Mouse (Mus musculus) heart, postnatal 36 days (tissue): ENCODE data around the gene Mblac1. TPM values are rescaled to one million over a fixed set of nuclear protein-coding genes. Genes with fewer than 3 reads are reported as not detected.
"Not testable (repeated sequence)": the region's sequence is repeated elsewhere in the genome, so short reads cannot be mapped to it uniquely, and the experiment has no call there.

Experiments
- DNase-seq, 2 experiments: peaks; one replicate each; pipeline ENCODE4 v3.0.0; 2021 to 2022
- intact Hi-C: fragments of 180-260 bp; cut with DNase I; formaldehyde crosslinking; loops from one replicate; pipeline ENCODE4 v1.15.1; 2025
- microRNA-seq, 2 experiments: library from miRNA; unstranded; fragments of <30 nt; microRNA quantifications; one replicate each; pipeline ENCODE4 v1.2.0; 2021; ENCODE audit warnings: borderline number of aligned reads in 2 of 2
- total RNA-seq, 2 experiments: library from RNA; stranded (reverse); gene quantifications; 2 replicates each; pipeline ENCODE4 v1.2.3; 2021

Gene Mblac1
- total RNA-seq, 2 experiments from 2014 or later = 2.9 to 3.1 TPM

- DNase-seq = no peak
- intact Hi-C loops = no loop called here
Observed at GRCm38 (mm10) chr5:138202086-138202485, 8.0 kb downstream of the Mblac1 start.

- intact Hi-C loops = no loop called here
- DNase-seq = no peak
Observed at GRCm38 (mm10) chr5:138207253-138207652, 13.1 kb downstream of the Mblac1 start.

- intact Hi-C loops = loop anchor here (1.0 kb wide), 1 partner anchor 25 kb away; no protein-coding TSS in a partner anchor
- DNase-seq = no peak
Observed at GRCm38 (mm10) chr5:138207873-138208272, 13.8 kb downstream of the Mblac1 start.

- intact Hi-C loops = loop anchor here (2.0 kb wide), 1 partner anchor 68 kb away; no protein-coding TSS in a partner anchor
- DNase-seq = not testable (repeated sequence)
Observed at GRCm38 (mm10) chr5:138216632-138217031, 22.5 kb downstream of the Mblac1 start.

GRCm38 (mm10) chr5:138219864-138220263 lies 25.8 kb downstream of the Mblac1 start:
- intact Hi-C loops = loop anchor here (10.0 kb wide), 1 partner anchor 255 kb away; no protein-coding TSS in a partner anchor
- DNase-seq = no peak

GRCm38 (mm10) chr5:138222111-138222510 lies 28.0 kb downstream of the Mblac1 start:
- DNase-seq = peak; percentile 82 to 92
- intact Hi-C loops = loop anchor here (10.0 kb wide), 1 partner anchor 253 kb away; no protein-coding TSS in a partner anchor

- intact Hi-C loops = loop anchor here (10.0 kb wide), 1 partner anchor 252 kb away; no protein-coding TSS in a partner anchor
Observed at GRCm38 (mm10) chr5:138223287-138223686, 29.2 kb downstream of the Mblac1 start.

GRCm38 (mm10) chr5:138225700-138226099 lies 31.6 kb downstream of the Mblac1 start, which contains the start of gene Nxpe5:
Gene Nxpe5 (plus strand): TSS chr5:138225898.
- no peak for DNase-seq
- intact Hi-C loops = loop anchor here (10.0 kb wide), 1 partner anchor 249 kb away; no protein-coding TSS in a partner anchor

More at GRCm38 (mm10) chr5:138223287-138223686, 29.2 kb downstream of the Mblac1 start:
- DNase-seq = no peak

- no peak for DNase-seq
- intact Hi-C loops = loop anchor here (10.0 kb wide), 1 partner anchor 248 kb away; no protein-coding TSS in a partner anchor
Observed at GRCm38 (mm10) chr5:138226491-138226890, 32.4 kb downstream of the Mblac1 start.

GRCm38 (mm10) chr5:138227367-138227766 lies 33.3 kb downstream of the Mblac1 start:
- intact Hi-C loops = loop anchor here (10.0 kb wide), 1 partner anchor 247 kb away; no protein-coding TSS in a partner anchor
- no peak for DNase-seq

- DNase-seq = peak in 1 of 2 experiments; percentile 47
- intact Hi-C loops = loop anchor here (10.0 kb wide), 1 partner anchor 247 kb away; no protein-coding TSS in a partner anchor
Observed at GRCm38 (mm10) chr5:138228026-138228425, 33.9 kb downstream of the Mblac1 start.

- no peak for DNase-seq
- intact Hi-C loops = loop anchor here (10.0 kb wide), 1 partner anchor 245 kb away; no protein-coding TSS in a partner anchor
Observed at GRCm38 (mm10) chr5:138229511-138229910, 35.4 kb downstream of the Mblac1 start.

GRCm38 (mm10) chr5:138233778-138234177 lies 39.7 kb downstream of the Mblac1 start:
- intact Hi-C loops = loop anchor here (1.0 kb wide), 1 partner anchor 25 kb away; no protein-coding TSS in a partner anchor

GRCm38 (mm10) chr5:138234224-138234623 lies 40.1 kb downstream of the Mblac1 start:
- intact Hi-C loops = no loop called here
- DNase-seq = no peak

More at GRCm38 (mm10) chr5:138233778-138234177, 39.7 kb downstream of the Mblac1 start:
- no peak for DNase-seq

GRCm38 (mm10) chr5:138241511-138241910 lies 47.4 kb downstream of the Mblac1 start:
- intact Hi-C loops = no loop called here

More at GRCm38 (mm10) chr5:138241511-138241910, 47.4 kb downstream of the Mblac1 start:
- no peak for DNase-seq

Small RNAs within 50 kb of the gene (microRNA-seq; reads per million reads assigned to microRNA genes)
- gene Mir106b = 1,741 to 2,027 reads per million in 2 experiments
- gene Mir25 = 708 to 786 reads per million in 2 experiments
- gene Mir93 = 9,188 to 9,699 reads per million in 2 experiments

Other genes starting within 250 kb of the Mblac1 start
- gene Gjc3, start 231.2 kb upstream of the Mblac1 start, total RNA-seq = under 1 TPM; 0.33 to 0.35 TPM
- not detected for gene Azgp1, start 212.8 kb upstream of the Mblac1 start, total RNA-seq
- gene Smok3a, start 173.1 kb upstream of the Mblac1 start, total RNA-seq = not detected
- gene Smok3b, start 172.9 kb upstream of the Mblac1 start, total RNA-seq = not detected
- gene Smok3c, start 141.1 kb upstream of the Mblac1 start, total RNA-seq = not detected
- gene Zkscan1, start 109.2 kb upstream of the Mblac1 start, total RNA-seq = 10 to 100 TPM; 14.1 to 15.1 TPM
- gene Zscan21, start 77.4 kb upstream of the Mblac1 start, total RNA-seq = 10 to 100 TPM; 10.7 to 13.6 TPM
- gene Zfp113, start 38.6 kb upstream of the Mblac1 start, total RNA-seq = 1 to 10 TPM; 7.3 to 8.3 TPM
- 100 to 1,000 TPM; 123 to 126 TPM for gene Cops6, start 33.2 kb upstream of the Mblac1 start, total RNA-seq
- gene Ap4m1, start 22.3 kb upstream of the Mblac1 start, total RNA-seq = 10 to 100 TPM in 1 of 2 experiments, 1 to 10 TPM in 1; 9.6 to 11.8 TPM
- 10 to 100 TPM; 10.5 to 11.7 TPM for gene Mcm7, start 21.9 kb upstream of the Mblac1 start, total RNA-seq
- 10 to 100 TPM; 32.8 to 33.5 TPM for gene Taf6, start 6.9 kb upstream of the Mblac1 start, total RNA-seq
- 1 to 10 TPM; 6.4 to 7.2 TPM for gene Cnpy4, start 6.8 kb upstream of the Mblac1 start, total RNA-seq
- gene Nxpe5, start 31.6 kb downstream of the Mblac1 start, total RNA-seq = 1 to 10 TPM in 1 of 2 experiments, under 1 TPM in 1; 0.92 to 1.9 TPM
- 10 to 100 TPM; 57.2 to 61.0 TPM for gene Lamtor4, start 61.2 kb downstream of the Mblac1 start, total RNA-seq
- gene BC037034, start 69.7 kb downstream of the Mblac1 start, total RNA-seq = 1 to 10 TPM; 2.9 to 4.0 TPM
- under 1 TPM; 0.19 to 0.31 TPM for gene Gal3st4, start 78.5 kb downstream of the Mblac1 start, total RNA-seq
- not detected for gene Gm43720, start 85.6 kb downstream of the Mblac1 start, total RNA-seq
- gene Gpc2, start 85.7 kb downstream of the Mblac1 start, total RNA-seq = under 1 TPM; 0.11 to 0.25 TPM
- gene Stag3, start 85.9 kb downstream of the Mblac1 start, total RNA-seq = not detected
- gene Pvrig, start 147.6 kb downstream of the Mblac1 start, total RNA-seq = not detected
- gene Zfp157, start 247.2 kb downstream of the Mblac1 start, total RNA-seq = 1 to 10 TPM; 4.9 to 5.4 TPM